Mouse (Mus musculus) hindbrain, postnatal 0 days (tissue): ENCODE results near the gene Zar1l. TPM values are rescaled to one million over a fixed set of nuclear protein-coding genes. Genes with fewer than 3 reads are reported as not detected.

ENCODE experiments used
- ATAC-seq: fragments of 200-750 bp; cut with Nextera tagmentation; 2 replicates; pipeline ENCODE4 v1.8.0; 2017; ENCODE audit warnings: mild to moderate bottlenecking, moderate TSS enrichment, moderate library complexity
- DNase-seq: peaks from one replicate; pipeline ENCODE4 v3.0.0-alpha.2; 2015; ENCODE audit warnings: low spot score
- H3K27ac ChIP-seq: fragments of 300-500 bp; sonication (generic); 2 replicates; pipeline ENCODE4 v1.5.1; 2014; ENCODE audit warnings: mild to moderate bottlenecking
- H3K27me3 ChIP-seq: fragments of 300-500 bp; sonication (generic); 2 replicates; pipeline ENCODE4 v1.6.1; 2014; ENCODE audit warnings: low read length, mixed read lengths; ENCODE audit not compliant: insufficient read depth
- H3K36me3 ChIP-seq: fragments of 300-500 bp; sonication (generic); 2 replicates; pipeline ENCODE4 v1.6.1; 2014; ENCODE audit warnings: low read length, mixed read lengths; ENCODE audit not compliant: insufficient read depth
- H3K4me1 ChIP-seq: fragments of 300-500 bp; sonication (generic); 2 replicates; pipeline ENCODE4 v1.6.1; 2014; ENCODE audit warnings: antibody characterized with exemption, low read length, mixed read lengths; ENCODE audit not compliant: insufficient read depth
- H3K4me2 ChIP-seq: fragments of 300-500 bp; sonication (generic); 2 replicates; pipeline ENCODE4 v1.6.1; 2014; ENCODE audit warnings: low read depth, mild to moderate bottlenecking, low read length, moderate library complexity, mixed read lengths
- H3K4me3 ChIP-seq: fragments of 300-500 bp; sonication (generic); 2 replicates; pipeline ENCODE4 v1.5.1; 2014; ENCODE audit warnings: low read length
- H3K9ac ChIP-seq: fragments of 300-500 bp; sonication (generic); replicated peaks from 2 replicates; pipeline ENCODE4 v1.6.1; 2014; ENCODE audit warnings: mild to moderate bottlenecking, low read length, moderate library complexity, mixed read lengths
- H3K9me3 ChIP-seq: fragments of 300-500 bp; sonication (generic); 2 replicates; pipeline ENCODE4 v1.6.1; 2016; ENCODE audit warnings: low read length, mixed read lengths
- CTCF ChIP-seq: IDR thresholded peaks from 2 replicates; pipeline ENCODE4 v1.5.1; 2016; ENCODE audit warnings: antibody characterized with exemption, control low read depth, low read depth
- WGBS: fragments of 180-500 bp; shearing (Covaris S2); extraction: QIAGEN DNeasy Blood & Tissue Kit; methylation state at CpG from one replicate; pipeline ENCODE4 v1.1.7; 2014; 5-methylcytosine and 5-hydroxymethylcytosine counted together
- polyA plus RNA-seq: library from polyadenylated mRNA; unstranded; fragments of >200 nt; fragmentation: Nextera tagmentation; extraction: Ambion mirVana; gene quantifications from 2 replicates; pipeline ENCODE4 v1.2.1, GENCODE M21; 2015
- total RNA-seq: library from RNA; depleted of rRNA; stranded (reverse); fragments of >200 nt; gene quantifications from 2 replicates; pipeline ENCODE4 v1.2.3, GENCODE M21; 2014; rRNA removed

Zar1l gene
- not detected in 2 replicates for total RNA-seq
- polyA plus RNA-seq: 0.28 TPM in 1 of 2 replicates, not detected in the other

GRCm38 (mm10) chr5:150518064-150518463 is at the start of gene Zar1l:
Gene Zar1l (minus strand): TSS chr5:150518164.
- H3K27me3 ChIP-seq: no peaks in the 10 kb centered on the region
- 56% methylated on average over 4 of the region's 4 CpGs for WGBS
- no peak within 1 kb of the TSS for H3K9ac ChIP-seq
- no peak within 1 kb of the TSS for H3K4me3 ChIP-seq
- H3K36me3 ChIP-seq: no peaks in the 10 kb centered on the region
- no peak for TF ChIP-seq CTCF
- H3K9me3 ChIP-seq: no peaks in the 10 kb centered on the region
- H3K4me1 ChIP-seq: peaks cover 6% of the 10 kb centered on the region; the same call in 1 of the 2 replicates
- H3K27ac ChIP-seq: no peak within 1 kb of the TSS
- DNase-seq: no peak
- H3K4me2 ChIP-seq: no peak within 1 kb of the TSS
- ATAC-seq: no peak

GRCm38 (mm10) chr5:150566971-150567370 is 49.0 kb upstream of the Zar1l start:
- no peak for TF ChIP-seq CTCF
- Histone ChIP-seq H3K4me3 (no peak overlapping the region), H3K27ac (no peak overlapping the region), H3K4me1 (no peaks in the 10 kb centered on the region), H3K27me3 (no peaks in the 10 kb centered on the region), H3K4me2 (no peak overlapping the region), H3K36me3 (peaks cover 6% of the 10 kb centered on the region; the same call in 1 of the 2 replicates), H3K9ac (no peak overlapping the region), H3K9me3 (no peaks in the 10 kb centered on the region)
- no peak for DNase-seq
- no peak for ATAC-seq
- 90% methylated on average over 5 of the region's 5 CpGs for WGBS

GRCm38 (mm10) chr5:150566226-150566625 is 48.3 kb upstream of the Zar1l start:
- no peaks in the 10 kb centered on the region for H3K9me3 ChIP-seq
- no peak overlapping the region for H3K4me3 ChIP-seq
- no peaks in the 10 kb centered on the region for H3K27me3 ChIP-seq
- H3K4me1 ChIP-seq: no peaks in the 10 kb centered on the region
- no peak for TF ChIP-seq CTCF
- DNase-seq (peak; percentile 10), ATAC-seq (no peak)
- H3K27ac ChIP-seq: 0 out of 2 replicates have a peak overlapping the region, but pooled peaks have one; percentile 41
- peaks cover 6% of the 10 kb centered on the region; the same call in 1 of the 2 replicates for H3K36me3 ChIP-seq
- no peak overlapping the region for H3K9ac ChIP-seq
- no peak overlapping the region for H3K4me2 ChIP-seq
- WGBS: 32% methylated on average over 3 of the region's 3 CpGs

GRCm38 (mm10) chr5:150564426-150564825 is 46.5 kb upstream of the Zar1l start:
- Histone ChIP-seq H3K27ac (no peak overlapping the region), H3K9me3 (no peaks in the 10 kb centered on the region), H3K9ac (no peak overlapping the region), H3K36me3 (peaks cover 17% of the 10 kb centered on the region), H3K4me3 (no peak overlapping the region), H3K27me3 (no peaks in the 10 kb centered on the region), H3K4me2 (no peak overlapping the region), H3K4me1 (no peaks in the 10 kb centered on the region)
- TF ChIP-seq CTCF: no peak
- no peak for DNase-seq
- WGBS: 97% methylated on average over 6 of the region's 6 CpGs
- no peak for ATAC-seq

GRCm38 (mm10) chr5:150561783-150562182 is 43.8 kb upstream of the Zar1l start:
- Histone ChIP-seq H3K9ac (no peak overlapping the region), H3K4me3 (no peak overlapping the region), H3K36me3 (peaks cover 21% of the 10 kb centered on the region), H3K9me3 (no peaks in the 10 kb centered on the region), H3K4me2 (no peak overlapping the region), H3K4me1 (no peaks in the 10 kb centered on the region), H3K27ac (no peak overlapping the region), H3K27me3 (no peaks in the 10 kb centered on the region)
- TF ChIP-seq CTCF: no peak
- no peak for DNase-seq
- no peak for ATAC-seq
- WGBS: 88% methylated on average over 5 of the region's 5 CpGs

GRCm38 (mm10) chr5:150561376-150561775 is 43.4 kb upstream of the Zar1l start:
- no peak for ATAC-seq
- TF ChIP-seq CTCF: no peak
- DNase-seq: no peak
- peaks cover 21% of the 10 kb centered on the region for H3K36me3 ChIP-seq
- H3K4me3 ChIP-seq: no peak overlapping the region
- no peaks in the 10 kb centered on the region for H3K9me3 ChIP-seq
- H3K27ac ChIP-seq: no peak overlapping the region
- no peaks in the 10 kb centered on the region for H3K27me3 ChIP-seq
- H3K4me2 ChIP-seq: no peak overlapping the region
- no peaks in the 10 kb centered on the region for H3K4me1 ChIP-seq
- H3K9ac ChIP-seq: no peak overlapping the region

GRCm38 (mm10) chr5:150560851-150561250 is 42.9 kb upstream of the Zar1l start:
- DNase-seq (no peak), ATAC-seq (no peak)
- H3K4me1 ChIP-seq: no peaks in the 10 kb centered on the region
- 95% methylated on average over 5 of the region's 5 CpGs for WGBS
- H3K4me3 ChIP-seq: no peak overlapping the region
- H3K9me3 ChIP-seq: no peaks in the 10 kb centered on the region
- no peak overlapping the region for H3K9ac ChIP-seq
- H3K27ac ChIP-seq: no peak overlapping the region
- no peaks in the 10 kb centered on the region for H3K27me3 ChIP-seq
- no peak overlapping the region for H3K4me2 ChIP-seq
- no peak for TF ChIP-seq CTCF
- H3K36me3 ChIP-seq: peaks cover 21% of the 10 kb centered on the region
